Mouse (Mus musculus): Measurements from ENCODE around the gene Cdk11b. TPM values are rescaled to one million over a fixed set of nuclear protein-coding genes. Genes with fewer than 3 reads are reported as not detected.

Cdk11b gene
- total RNA-seq, 1 experiment from 2014 or later, result 107 TPM

DNA sequence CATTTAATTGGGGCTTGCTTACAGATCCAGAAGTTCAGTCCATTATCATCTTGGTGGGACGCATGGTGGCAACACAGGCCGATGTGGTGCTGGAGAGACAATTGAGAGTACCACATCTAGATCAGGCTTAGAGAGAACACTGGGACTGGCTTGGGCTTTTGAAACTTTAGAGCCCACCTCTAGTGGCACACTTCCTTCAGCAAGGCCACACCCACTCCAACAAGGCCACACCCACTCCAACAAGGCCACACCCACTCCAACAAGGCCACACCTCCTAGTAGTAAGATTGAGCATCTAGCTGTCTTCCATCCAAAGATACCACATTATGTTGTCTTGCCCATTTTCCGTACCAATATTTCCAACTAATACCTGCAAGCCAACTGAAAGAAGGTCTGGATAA is 67.8 kb downstream of the Cdk11b start:
- ATAC-seq (replicated peaks in 1 of 2; ENCODE audit: insufficient read depth in 1 of 2, low FRiP score in 2 of 2, low TSS enrichment in 1 of 2, low read depth in 1 of 2, poor library complexity in 2 of 2, severe bottlenecking in 2 of 2), result no peak

DNA sequence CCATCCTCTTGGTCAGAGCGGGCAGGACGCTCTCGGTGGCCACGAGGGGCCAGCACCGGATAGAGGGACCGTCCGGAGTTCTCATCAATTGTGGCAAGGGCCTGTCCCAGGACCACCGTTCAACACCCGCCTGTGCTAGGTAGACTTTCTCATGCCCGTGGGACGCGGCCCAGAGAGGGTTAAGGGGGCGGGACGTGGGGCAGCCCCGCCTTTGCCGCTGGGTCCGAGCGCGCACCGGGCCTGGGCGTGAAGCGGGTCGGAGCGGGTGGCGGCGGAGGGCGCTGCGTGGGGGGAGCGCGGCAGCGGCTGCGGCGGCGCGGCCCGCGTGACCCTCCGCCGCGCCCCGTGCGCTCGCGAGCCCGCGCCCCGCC is 69.4 kb downstream of the Cdk11b start, which contains the start of gene Fndc10:
Gene Fndc10, plus strand, starts transcription at position 232 of the 371 bp plus-strand sequence.
- peak in 1 of 2 experiments; percentile 46; a peak in 2 of 4 replicates for ATAC-seq (replicated peaks in 1 of 2; ENCODE audit: insufficient read depth in 1 of 2, low FRiP score in 2 of 2, low TSS enrichment in 1 of 2, low read depth in 1 of 2, poor library complexity in 2 of 2, severe bottlenecking in 2 of 2)

DNA sequence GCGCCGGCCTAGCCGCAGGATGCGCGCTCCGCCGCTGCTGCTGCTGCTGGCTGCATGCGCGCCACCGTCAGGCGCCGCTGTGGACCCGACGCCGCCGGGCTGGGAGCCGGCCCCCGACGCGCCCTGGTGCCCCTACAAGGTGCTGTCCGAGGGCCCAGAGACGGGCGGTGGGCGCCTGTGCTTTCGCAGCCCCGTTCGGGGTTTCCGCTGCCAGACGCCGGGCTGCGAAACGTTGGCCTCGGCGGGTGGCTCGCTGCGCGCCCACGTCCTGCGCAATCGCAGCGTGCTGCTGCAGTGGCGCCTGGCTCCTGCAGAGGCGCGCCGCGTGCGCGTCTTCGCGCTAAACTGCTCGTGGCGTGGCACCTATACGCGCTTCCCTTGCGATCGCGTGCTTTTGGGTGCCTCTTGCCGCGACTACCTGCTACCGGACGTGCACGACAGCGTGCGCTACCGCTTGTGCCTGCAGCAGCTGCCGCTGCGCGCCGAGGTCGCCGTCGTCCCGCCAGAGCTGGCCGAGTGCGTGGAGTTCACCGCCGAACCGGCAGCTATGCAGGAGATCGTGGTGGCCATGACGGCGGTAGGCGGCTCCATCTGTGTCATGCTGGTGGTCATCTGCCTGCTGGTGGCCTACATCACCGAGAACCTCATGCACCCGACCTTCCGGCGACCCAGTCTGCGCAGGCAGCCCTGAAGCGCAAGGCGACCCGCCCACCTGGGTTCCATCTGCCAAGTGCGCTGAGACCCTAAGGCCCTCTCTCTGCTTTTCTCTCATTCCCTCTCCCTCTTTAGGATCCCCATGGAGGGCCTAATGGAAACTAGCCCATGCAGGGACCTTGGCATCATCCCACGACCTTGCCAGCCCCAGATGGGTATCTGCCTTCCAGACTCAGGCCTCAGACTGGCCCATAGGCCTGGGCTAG is 70.1 kb downstream of the Cdk11b start:
- ATAC-seq (replicated peaks in 1 of 2; ENCODE audit: insufficient read depth in 1 of 2, low FRiP score in 2 of 2, low TSS enrichment in 1 of 2, low read depth in 1 of 2, poor library complexity in 2 of 2, severe bottlenecking in 2 of 2), result peak; percentile 46 to 66; a peak in 3 of 4 replicates

DNA sequence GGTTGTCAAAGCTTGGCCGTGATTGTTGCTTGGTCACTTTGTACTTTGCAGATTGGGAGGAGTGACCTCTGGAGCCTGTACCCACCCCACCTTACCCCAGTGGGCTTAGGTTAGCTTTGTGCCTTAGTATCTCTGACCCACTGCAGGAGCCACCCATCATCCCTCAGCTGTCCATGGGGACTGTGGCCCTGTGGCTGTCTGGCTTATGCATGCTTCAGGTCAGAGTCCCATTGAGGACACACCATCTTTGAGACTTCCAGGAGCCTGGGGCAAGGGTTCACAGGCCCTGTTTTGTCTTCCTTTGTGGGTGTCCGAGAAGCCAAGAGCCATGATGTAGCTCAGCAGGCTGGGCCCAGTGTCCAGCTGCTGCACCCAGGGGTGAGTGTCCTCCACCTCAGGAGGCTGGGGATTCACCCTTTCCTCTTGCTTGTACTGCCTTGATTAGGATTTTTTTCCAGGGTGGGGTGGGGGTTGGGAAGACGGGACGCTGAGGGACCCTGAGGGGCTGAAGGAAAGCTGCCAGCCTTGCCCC is 70.9 kb downstream of the Cdk11b start:
- ATAC-seq (replicated peaks in 1 of 2; ENCODE audit: insufficient read depth in 1 of 2, low FRiP score in 2 of 2, low TSS enrichment in 1 of 2, low read depth in 1 of 2, poor library complexity in 2 of 2, severe bottlenecking in 2 of 2), result no peak

DNA sequence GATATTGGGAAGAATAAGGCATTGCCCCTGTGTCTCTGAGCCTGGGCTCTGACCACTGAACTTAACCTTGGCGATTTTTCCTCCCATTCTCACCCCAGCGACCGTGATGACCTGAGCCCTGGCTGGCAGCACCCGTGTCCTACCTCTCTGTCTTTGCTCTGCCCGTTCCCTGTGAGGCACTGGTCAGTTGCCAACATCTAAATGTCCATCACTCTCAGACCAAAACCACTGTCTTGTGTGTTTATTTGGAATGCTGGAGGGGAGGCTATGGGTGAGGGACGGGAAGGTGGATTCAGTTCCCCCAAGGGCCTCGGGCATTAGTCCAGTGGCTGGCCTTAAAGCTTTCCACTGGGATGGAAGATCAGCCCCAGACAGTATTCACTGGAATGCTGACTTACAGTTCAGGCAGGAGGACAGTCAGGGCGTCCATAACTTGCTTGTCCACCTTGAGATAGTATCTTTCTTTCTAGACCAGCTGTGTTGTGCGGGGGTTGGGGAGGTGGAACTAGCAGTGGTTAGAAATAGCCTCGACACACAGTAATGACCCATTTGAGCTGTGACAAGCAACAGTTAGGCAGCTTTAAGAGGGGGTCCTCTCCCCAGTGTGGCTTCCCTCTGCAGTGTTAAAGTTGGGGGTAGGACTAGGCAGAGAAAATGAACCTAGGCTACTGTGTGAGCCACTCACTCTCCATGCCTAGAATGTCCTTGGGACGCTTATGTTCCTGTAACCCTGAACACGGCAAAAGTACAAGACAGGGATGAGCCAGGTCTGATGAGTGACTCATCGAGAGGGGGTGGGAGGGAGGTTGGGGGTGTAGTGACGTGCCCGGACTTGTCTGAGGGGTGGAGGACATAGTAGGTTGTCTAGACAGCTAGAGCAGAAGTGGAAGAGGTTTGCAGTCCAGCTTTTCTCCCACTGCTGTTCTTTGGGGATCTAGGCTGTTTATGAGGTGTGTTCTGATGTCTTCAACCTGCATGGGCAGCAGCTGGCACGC is 71.9 kb downstream of the Cdk11b start:
- ATAC-seq (replicated peaks in 1 of 2; ENCODE audit: insufficient read depth in 1 of 2, low FRiP score in 2 of 2, low TSS enrichment in 1 of 2, low read depth in 1 of 2, poor library complexity in 2 of 2, severe bottlenecking in 2 of 2), result no peak

Other genes with a start within 250 kb of the Cdk11b start
- 0.15 and 0.63 TPM in 2 replicates for gene Gabrd, start 226.7 kb upstream of the Cdk11b start, total RNA-seq (2017)
- 1.2 and 1.5 TPM in 2 replicates for gene Cfap74, start 215.7 kb upstream of the Cdk11b start, total RNA-seq (2017)
- not detected in 2 replicates for gene Tmem52, start 155.7 kb upstream of the Cdk11b start, total RNA-seq (2017)
- gene Gnb1, start 133.5 kb upstream of the Cdk11b start, total RNA-seq (2017), result 139 and 236 TPM in 2 replicates
- gene Nadk, start 62.5 kb upstream of the Cdk11b start, total RNA-seq (2017), result 37.9 and 72.3 TPM in 2 replicates
- 16.6 and 22.6 TPM in 2 replicates for gene Slc35e2, start 23.4 kb upstream of the Cdk11b start, total RNA-seq (2017)
- gene Gm10563, start 20.6 kb downstream of the Cdk11b start, total RNA-seq (2017), result not detected in 2 replicates
- not detected in 2 replicates for gene Mmp23, start 28.5 kb downstream of the Cdk11b start, total RNA-seq (2017)
- gene Mib2, start 44.3 kb downstream of the Cdk11b start, total RNA-seq (2017), result 29.1 and 42.8 TPM in 2 replicates
- gene Fndc10, start 69.5 kb downstream of the Cdk11b start, total RNA-seq (2017), result 3.7 and 6.9 TPM in 2 replicates
- gene Ssu72, start 79.9 kb downstream of the Cdk11b start, total RNA-seq (2017), result 73.4 and 97.7 TPM in 2 replicates
- gene Tmem240, start 109.9 kb downstream of the Cdk11b start, total RNA-seq (2017), result 0.31 and 1.5 TPM in 2 replicates
- gene Atad3a, start 136.2 kb downstream of the Cdk11b start, total RNA-seq (2017), result 53.7 and 73.8 TPM in 2 replicates
- gene Vwa1, start 149.8 kb downstream of the Cdk11b start, total RNA-seq (2017), result 0.30 and 0.31 TPM in 2 replicates
- gene Tmem88b, start 161.0 kb downstream of the Cdk11b start, total RNA-seq (2017), result 0.05 TPM in 1 of 2 replicates, not detected in the other
- gene Ankrd65, start 165.6 kb downstream of the Cdk11b start, total RNA-seq (2017), result not detected in 2 replicates
- 47.9 and 55.7 TPM in 2 replicates for gene Mrpl20, start 178.0 kb downstream of the Cdk11b start, total RNA-seq (2017)
- gene Ccnl2, start 187.6 kb downstream of the Cdk11b start, total RNA-seq (2017), result 120 and 133 TPM in 2 replicates
- 93.5 and 114 TPM in 2 replicates for gene Aurkaip1, start 206.4 kb downstream of the Cdk11b start, total RNA-seq (2017)
- 1.4 and 13.4 TPM in 2 replicates for gene Mxra8, start 214.8 kb downstream of the Cdk11b start, total RNA-seq (2017)
- 21.0 and 23.8 TPM in 2 replicates for gene Dvl1, start 222.5 kb downstream of the Cdk11b start, total RNA-seq (2017)
- gene Tas1r3, start 238.5 kb downstream of the Cdk11b start, total RNA-seq (2017), result 0.45 and 0.75 TPM in 2 replicates
- gene Cptp, start 244.6 kb downstream of the Cdk11b start, total RNA-seq (2017), result 7.3 and 8.5 TPM in 2 replicates
- 22.6 and 24.8 TPM in 2 replicates for gene Ints11, start 244.7 kb downstream of the Cdk11b start, total RNA-seq (2017)

Data from hematopoietic stem cell, adult 5-6 weeks (primary cell).